ENCODE assay signal across 8 mouse cellular contexts in genomic region chr13:92426294-92427051, GRCm38 (mm10). TPM values are rescaled to one million over a fixed set of nuclear protein-coding genes. Genes with fewer than 3 reads are reported as not detected.
DNase-seq lines count a peak whose midpoint lies in the region; ATAC-seq and TF ChIP-seq lines count a peak whose summit lies in the region.

No protein-coding gene starts in this region.

- 0 out of 2 replicates have a peak, but pooled peaks have one; percentile 10 for ATAC-seq in erythroid progenitor cell, adult 5-6 weeks (replicated peaks; ENCODE audit: low FRiP score, poor library complexity, severe bottlenecking)
- ATAC-seq in intestine, embryonic 14.5 days (replicated peaks; ENCODE audit: low FRiP score, low TSS enrichment, low read depth) = peak; percentile 66
- no peak for ATAC-seq in liver, embryonic 13.5 days (ENCODE audit: low read depth)

- 2% methylated on average over 92 of the region's 92 CpGs for WGBS in lung, adult 2 months
- under 1% methylated on average over 91 of the region's 92 CpGs for WGBS in intestine, embryonic 14.5 days
- 1% methylated on average over 91 of the region's 92 CpGs for WGBS in liver, embryonic 13.5 days (ENCODE audit: insufficient replicate concordance)

- peak overlapping the region; percentile 13; the same call in 1 of the 2 replicates for H3K9ac ChIP-seq in intestine, embryonic 14.5 days (ENCODE audit: low read length)
- H3K9ac ChIP-seq in liver, embryonic 13.5 days = no peak overlapping the region

- H3K27me3 ChIP-seq in intestine, embryonic 14.5 days (replicated peaks; ENCODE audit: control insufficient read depth, insufficient read depth, low read length) = peaks cover 58% of the 10 kb centered on the region
- peaks cover 73% of the 10 kb centered on the region for H3K27me3 ChIP-seq in liver, embryonic 13.5 days

- H3K4me3 ChIP-seq in lung, adult 2 months (replicated peaks; ENCODE audit: extremely low read depth, low read depth, low read length) = peak overlapping the region; percentile 28
- peak overlapping the region; percentile 32 for H3K4me3 ChIP-seq in brown adipose tissue, adult 24 weeks (ENCODE audit: insufficient read depth, low read depth, low read length)
- peak overlapping the region; percentile 53 for H3K4me3 ChIP-seq in intestine, embryonic 14.5 days (ENCODE audit: low read depth, low read length)
- peak overlapping the region; percentile 51 for H3K4me3 ChIP-seq in liver, embryonic 13.5 days (replicated peaks)

- DNase-seq in lung, adult 2 months = no peak
- DNase-seq in lung, adult 18-20 months = no peak
- peak; percentile 70 for DNase-seq in intestine, embryonic 14.5 days (ENCODE audit: low spot score)
- no peak for DNase-seq in liver, embryonic 13.5 days
- DNase-seq in right cerebral cortex, adult 2 months (ENCODE audit: low spot score in 2 of 2) = peak; percentile 20 to 34
- DNase-seq in MN1 (ENCODE audit: low spot score) = no peak

- no peaks in the 10 kb centered on the region for H3K36me3 ChIP-seq in intestine, embryonic 14.5 days (ENCODE audit: control insufficient read depth, insufficient read depth, low read length)
- H3K36me3 ChIP-seq in liver, embryonic 13.5 days = no peaks in the 10 kb centered on the region

- H3K4me2 ChIP-seq in intestine, embryonic 14.5 days (ENCODE audit: low read length) = peak overlapping the region; percentile 100
- peak overlapping the region; percentile 67 for H3K4me2 ChIP-seq in liver, embryonic 13.5 days

- H3K4me1 ChIP-seq in lung, adult 2 months (ENCODE audit: control insufficient read depth, insufficient read depth, low read length) = no peaks in the 10 kb centered on the region; the same call in 1 of the 2 replicates
- no peaks in the 10 kb centered on the region for H3K4me1 ChIP-seq in brown adipose tissue, adult 24 weeks (ENCODE audit: control insufficient read depth, insufficient read depth, insufficient read length, low read length)
- H3K4me1 ChIP-seq in intestine, embryonic 14.5 days (replicated peaks; ENCODE audit: control insufficient read depth, insufficient read depth, low read length) = peaks cover 8% of the 10 kb centered on the region; the same call in 1 of the 2 replicates
- peaks cover 14% of the 10 kb centered on the region for H3K4me1 ChIP-seq in liver, embryonic 13.5 days (replicated peaks)

- no peak overlapping the region for H3K27ac ChIP-seq in brown adipose tissue, adult 24 weeks (replicated peaks; ENCODE audit: low read depth, low read length)
- no peak overlapping the region for H3K27ac ChIP-seq in intestine, embryonic 14.5 days (ENCODE audit: low read depth)
- H3K27ac ChIP-seq in liver, embryonic 13.5 days = no peak overlapping the region

- TF ChIP-seq CTCF in lung, adult 2 months (IDR thresholded peaks at IDR 0.05; ENCODE audit: insufficient read depth, low read length) = no peak

- H3K9me3 ChIP-seq in intestine, embryonic 14.5 days (ENCODE audit: control insufficient read depth, low read length) = no peaks in the 10 kb centered on the region
- H3K9me3 ChIP-seq in liver, embryonic 13.5 days (replicated peaks) = no peaks in the 10 kb centered on the region

- no peak for TF ChIP-seq POLR2A in lung, adult 2 months (IDR thresholded peaks at IDR 0.05; ENCODE audit: borderline replicate concordance, extremely low read depth, low read depth, low read length)

RNA-seq across cellular contexts. Expression of gene Ankrd34b, which starts 0.8 kb away (rescaled TPM):
- polyA plus RNA-seq in lung, adult 2 months (2012; rRNA removed) = 0.02 TPM in 1 of 2 replicates, not detected in the other
- polyA plus RNA-seq in brown adipose tissue, adult 24 weeks (2012; ENCODE audit: insufficient read depth, insufficient read length, missing spikeins) = not detected in 2 replicates
- total RNA-seq in erythroid progenitor cell, adult 5-6 weeks (2015; ENCODE audit: low replicate concordance) = not detected in 2 replicates
- total RNA-seq in erythroid progenitor cell, adult 5-6 weeks (2017; ENCODE audit: low replicate concordance) = not detected in 2 replicates
- 0.12 TPM in 1 of 2 replicates, not detected in the other for polyA plus RNA-seq in intestine, embryonic 14.5 days (2014; fragmentation: Nextera tagmentation; extraction: Ambion mirVana)
- 0.03 TPM in 1 of 2 replicates, not detected in the other for polyA plus RNA-seq in liver, embryonic 13.5 days (2015; fragmentation: Nextera tagmentation; extraction: Ambion mirVana)

RNA-seq across cellular contexts. Expression of gene Fam151b, which starts 57.3 kb away (rescaled TPM):
- polyA plus RNA-seq in lung, adult 2 months (2012; rRNA removed) = 3.4 and 4.1 TPM in 2 replicates
- 8.3 and 8.8 TPM in 2 replicates for polyA plus RNA-seq in brown adipose tissue, adult 24 weeks (2012; ENCODE audit: insufficient read depth, insufficient read length, missing spikeins)
- total RNA-seq in erythroid progenitor cell, adult 5-6 weeks (2015; ENCODE audit: low replicate concordance) = 2.2 and 11.7 TPM in 2 replicates
- total RNA-seq in erythroid progenitor cell, adult 5-6 weeks (2017; ENCODE audit: low replicate concordance) = 0.51 TPM in 1 of 2 replicates, not detected in the other
- 0.15 and 0.41 TPM in 2 replicates for polyA plus RNA-seq in intestine, embryonic 14.5 days (2014; fragmentation: Nextera tagmentation; extraction: Ambion mirVana)
- 0.08 TPM in 1 of 2 replicates, not detected in the other for polyA plus RNA-seq in liver, embryonic 13.5 days (2015; fragmentation: Nextera tagmentation; extraction: Ambion mirVana)

Comparison
In these comparisons a context has a peak if more than half of its experiments do, and no peak if none do; other contexts are left out.
1. DNase-seq: peak in intestine, embryonic 14.5 days (single experiment) and right cerebral cortex, adult 2 months (2 of 2); none in lung, adult 2 months (single experiment), lung, adult 18-20 months (0 of 2), liver, embryonic 13.5 days (single experiment) and MN1 (single experiment).
2. Peak in every context shown above with its lines, with median percentiles within 50 percentile points of each other: H3K4me3 ChIP-seq.